Mouse (Mus musculus) forebrain, embryonic 13.5 days (tissue): ENCODE data around the gene Hsd17b2. TPM values are rescaled to one million over a fixed set of nuclear protein-coding genes. Genes with fewer than 3 reads are reported as not detected.

Source experiments
- ATAC-seq: fragments of 200-750 bp; cut with Nextera tagmentation; 2 replicates; pipeline ENCODE4 v1.8.0; 2017
- H3K27ac ChIP-seq: fragments of 300-500 bp; sonication (generic); 2 replicates; pipeline ENCODE4 v1.5.1; 2015; ENCODE audit warnings: inconsistent platforms, mild to moderate bottlenecking, moderate library complexity
- H3K27me3 ChIP-seq: fragments of 300-500 bp; sonication (generic); 2 replicates; pipeline ENCODE4 v1.6.1; 2015; ENCODE audit warnings: mild to moderate bottlenecking, inconsistent platforms
- H3K36me3 ChIP-seq: fragments of 300-500 bp; sonication (generic); 2 replicates; pipeline ENCODE4 v1.6.1; 2015; ENCODE audit warnings: mild to moderate bottlenecking, inconsistent platforms; ENCODE audit not compliant: poor library complexity, severe bottlenecking
- H3K4me1 ChIP-seq: fragments of 300-500 bp; sonication (generic); 2 replicates; pipeline ENCODE4 v1.6.1; 2015; ENCODE audit warnings: inconsistent platforms
- H3K4me2 ChIP-seq: fragments of 300-500 bp; sonication (generic); 2 replicates; pipeline ENCODE4 v1.6.1; 2015; ENCODE audit warnings: inconsistent platforms, mild to moderate bottlenecking, moderate library complexity
- H3K4me3 ChIP-seq: fragments of 300-500 bp; sonication (generic); 2 replicates; pipeline ENCODE4 v1.5.1; 2015; ENCODE audit warnings: mild to moderate bottlenecking, inconsistent platforms
- H3K9ac ChIP-seq: fragments of 300-500 bp; sonication (generic); 2 replicates; pipeline ENCODE4 v1.6.1; 2015; ENCODE audit warnings: mild to moderate bottlenecking, inconsistent platforms
- H3K9me3 ChIP-seq: fragments of 300-500 bp; sonication (generic); replicated peaks from 2 replicates; pipeline ENCODE4 v1.6.1; 2016; ENCODE audit warnings: inconsistent platforms
- WGBS: fragments of 180-500 bp; shearing (Covaris S2); methylation state at CpG from one replicate; pipeline ENCODE4 v1.1.7; 2015; 5-methylcytosine and 5-hydroxymethylcytosine counted together
- polyA plus RNA-seq: library from polyadenylated mRNA; unstranded; fragments of >200 nt; fragmentation: Nextera tagmentation; extraction: Ambion mirVana; gene quantifications from 2 replicates; pipeline ENCODE4 v1.2.1, GENCODE M21; 2015

Hsd17b2 gene
- polyA plus RNA-seq, 1 experiment from 2014 or later: 0.13 TPM

DNA sequence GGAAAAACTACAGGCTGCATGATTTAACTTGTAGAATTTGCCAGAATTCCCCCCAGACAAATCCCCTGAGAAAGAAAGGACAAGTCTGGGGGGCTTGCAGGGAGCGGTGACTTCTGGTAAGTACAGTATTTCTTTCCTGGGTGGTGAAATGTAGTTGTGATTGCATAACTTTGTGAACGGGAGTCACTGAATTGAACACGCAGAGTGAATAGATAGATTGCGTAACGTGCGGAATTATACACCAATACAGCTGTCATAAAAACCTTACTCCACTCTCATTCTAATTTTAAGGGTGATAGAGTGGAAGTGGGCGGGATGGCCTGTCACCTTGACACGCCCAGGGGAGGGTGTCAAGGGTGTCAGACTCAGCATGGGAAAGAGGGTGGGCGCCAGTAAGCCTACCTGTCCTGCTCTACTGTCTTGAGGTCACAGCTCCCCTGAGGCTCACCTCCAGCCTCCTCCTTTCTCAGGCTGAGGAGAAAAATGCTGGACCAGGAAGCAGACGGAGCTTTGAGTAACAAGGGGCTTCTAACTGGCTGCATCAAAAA is 17.7 kb upstream of the Hsd17b2 start:
- no peak for ATAC-seq
- 86% methylated on average over 10 of the region's 10 CpGs for WGBS

DNA sequence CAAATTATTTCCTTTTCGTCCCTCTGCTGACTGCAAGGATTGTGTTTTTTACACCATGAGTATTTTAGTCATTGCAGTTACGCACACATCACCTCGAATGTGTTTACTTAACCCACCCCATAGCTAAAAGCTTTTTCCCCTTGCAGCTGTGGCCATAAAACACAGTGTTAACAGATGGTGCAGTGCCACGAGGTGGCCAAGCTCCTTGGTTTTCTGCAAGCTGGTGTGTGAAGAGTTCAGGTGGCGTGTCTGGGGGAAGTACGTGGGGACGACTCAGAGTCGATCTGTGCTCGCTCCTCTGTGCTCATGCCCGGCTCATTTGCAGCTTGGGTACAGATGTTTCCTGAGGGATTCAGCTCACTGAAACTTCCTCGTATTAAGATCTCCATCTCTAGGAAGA is 17.2 kb upstream of the Hsd17b2 start:
- 76% methylated on average over 11 of the region's 11 CpGs for WGBS

More for the DNA sequence above, 17.7 kb upstream of the Hsd17b2 start:
- Histone ChIP-seq H3K27ac (no peak overlapping the region), H3K36me3 (no peaks in the 10 kb centered on the region), H3K4me2 (no peak overlapping the region), H3K9ac (no peak overlapping the region), H3K4me1 (no peaks in the 10 kb centered on the region), H3K27me3 (no peaks in the 10 kb centered on the region), H3K4me3 (no peak overlapping the region), H3K9me3 (no peaks in the 10 kb centered on the region)

DNA sequence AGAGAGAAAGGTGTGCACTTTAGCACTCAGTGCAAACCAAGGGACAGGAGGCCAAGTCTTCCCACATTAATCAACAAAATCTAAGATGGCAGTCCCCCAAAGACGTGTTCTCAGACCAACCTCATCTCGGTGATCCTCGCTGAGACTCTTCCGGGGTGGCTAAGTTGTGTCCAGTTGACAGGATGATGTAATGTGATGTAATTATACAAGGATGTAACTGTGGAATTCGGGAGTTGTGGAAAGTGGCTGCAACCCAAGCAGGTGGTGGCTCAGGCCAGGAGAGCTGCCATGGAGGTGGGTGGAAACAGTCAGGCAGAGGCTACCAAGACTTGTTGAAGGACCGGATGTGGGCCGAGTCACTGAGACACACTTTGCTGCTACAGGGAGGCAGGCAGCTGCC is 13.8 kb upstream of the Hsd17b2 start:
- Histone ChIP-seq H3K9ac (no peak overlapping the region), H3K4me3 (no peak overlapping the region), H3K27me3 (no peaks in the 10 kb centered on the region), H3K9me3 (no peaks in the 10 kb centered on the region), H3K4me1 (no peaks in the 10 kb centered on the region), H3K4me2 (no peak overlapping the region), H3K36me3 (no peaks in the 10 kb centered on the region), H3K27ac (no peak overlapping the region)
- no peak for ATAC-seq
- WGBS: 88% methylated on average over 7 of the region's 7 CpGs

More for the DNA sequence above, 17.2 kb upstream of the Hsd17b2 start:
- no peak for ATAC-seq
- H3K9me3 ChIP-seq: no peaks in the 10 kb centered on the region
- H3K36me3 ChIP-seq: no peaks in the 10 kb centered on the region
- H3K27ac ChIP-seq: no peak overlapping the region
- H3K27me3 ChIP-seq: no peaks in the 10 kb centered on the region
- H3K4me2 ChIP-seq: no peak overlapping the region
- H3K9ac ChIP-seq: no peak overlapping the region
- H3K4me3 ChIP-seq: no peak overlapping the region
- no peaks in the 10 kb centered on the region for H3K4me1 ChIP-seq

DNA sequence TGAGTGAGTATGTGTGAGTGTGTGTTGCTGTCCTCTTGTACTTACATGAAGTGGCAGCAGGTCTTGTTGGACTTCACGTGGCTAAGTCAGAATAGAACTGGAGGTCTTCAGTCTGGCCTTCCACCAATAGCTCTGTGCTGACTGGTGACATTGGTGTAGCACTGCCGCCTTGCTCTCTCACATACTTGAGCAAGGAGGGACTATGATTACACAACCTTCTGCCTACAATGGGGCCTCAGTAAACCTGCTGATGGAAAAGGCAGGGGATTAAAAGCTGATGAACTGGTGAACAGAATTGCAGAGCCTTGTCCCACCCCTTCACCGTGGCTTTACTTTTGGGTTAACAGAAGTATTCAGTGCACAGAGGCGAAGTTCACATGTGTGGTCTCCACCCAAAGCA is 9.6 kb upstream of the Hsd17b2 start:
- Histone ChIP-seq H3K4me2 (no peak overlapping the region), H3K27ac (no peak overlapping the region), H3K9me3 (no peaks in the 10 kb centered on the region), H3K4me1 (no peaks in the 10 kb centered on the region), H3K27me3 (no peaks in the 10 kb centered on the region), H3K9ac (no peak overlapping the region), H3K36me3 (no peaks in the 10 kb centered on the region), H3K4me3 (no peak overlapping the region)
- 89% methylated on average over 4 of the region's 4 CpGs for WGBS
- ATAC-seq: no peak

DNA sequence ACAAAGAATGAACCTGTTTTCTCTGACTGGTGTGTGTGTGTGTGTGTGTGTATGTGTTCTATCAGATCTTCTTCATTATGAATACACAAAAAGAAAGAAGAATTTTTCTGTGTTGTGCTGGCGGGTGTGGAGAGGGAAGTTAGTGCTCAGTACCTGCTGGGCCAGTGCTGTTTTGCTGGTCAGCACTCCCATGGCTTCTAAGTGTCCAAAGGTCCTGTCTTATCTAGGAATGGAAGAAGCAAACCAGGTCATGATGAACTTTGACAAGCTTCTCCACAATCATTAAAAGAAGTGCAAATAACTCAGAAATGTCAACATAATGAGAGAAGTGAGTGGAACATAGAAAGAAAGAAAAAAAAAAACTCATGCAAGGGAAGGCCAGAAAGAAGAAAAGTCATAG is 6.1 kb upstream of the Hsd17b2 start:
- H3K36me3 ChIP-seq: no peaks in the 10 kb centered on the region
- no peaks in the 10 kb centered on the region for H3K9me3 ChIP-seq
- H3K27me3 ChIP-seq: no peaks in the 10 kb centered on the region
- no peak overlapping the region for H3K4me3 ChIP-seq
- H3K4me1 ChIP-seq: no peaks in the 10 kb centered on the region
- no peak overlapping the region for H3K9ac ChIP-seq
- H3K27ac ChIP-seq: no peak overlapping the region
- ATAC-seq: no peak
- 92% methylated on average over 1 of the region's 1 CpGs for WGBS
- no peak overlapping the region for H3K4me2 ChIP-seq

DNA sequence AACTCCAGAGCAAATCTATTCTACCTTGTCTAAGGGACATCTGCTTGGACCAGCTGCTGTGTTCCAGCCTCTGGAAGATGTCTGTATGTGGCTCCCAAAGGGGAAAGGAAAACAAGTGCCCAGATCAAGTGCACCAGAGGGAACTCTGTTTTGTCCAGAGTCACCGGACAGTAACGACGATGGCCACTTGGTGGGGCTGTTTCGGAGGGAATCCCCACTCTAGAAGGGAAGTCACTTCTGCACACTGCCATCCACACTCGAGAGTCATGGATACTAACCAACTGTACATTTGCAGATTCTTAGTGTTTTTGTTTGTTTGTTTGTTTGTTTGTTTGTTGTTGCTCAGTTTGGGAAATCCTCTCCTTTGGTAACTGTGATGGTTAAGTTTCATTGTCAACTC is 4.5 kb upstream of the Hsd17b2 start:
- no peak for ATAC-seq
- Histone ChIP-seq H3K4me2 (no peak overlapping the region), H3K9ac (no peak overlapping the region), H3K27me3 (no peaks in the 10 kb centered on the region), H3K36me3 (no peaks in the 10 kb centered on the region), H3K4me1 (peaks cover 6% of the 10 kb centered on the region), H3K4me3 (no peak overlapping the region), H3K27ac (no peak overlapping the region), H3K9me3 (no peaks in the 10 kb centered on the region)
- WGBS: 43% methylated on average over 5 of the region's 5 CpGs

- ATAC-seq: no peak
- H3K27me3 ChIP-seq: no peaks in the 10 kb centered on the region
- no peaks in the 10 kb centered on the region for H3K36me3 ChIP-seq
- H3K27ac ChIP-seq: no peak overlapping the region
- H3K9ac ChIP-seq: no peak overlapping the region
- no peaks in the 10 kb centered on the region for H3K9me3 ChIP-seq
- H3K4me1 ChIP-seq: peaks cover 19% of the 10 kb centered on the region
- no peak overlapping the region for H3K4me3 ChIP-seq
- WGBS: 9% methylated on average over 8 of the region's 8 CpGs
- no peak overlapping the region for H3K4me2 ChIP-seq
Observed at GRCm38 (mm10) chr8:117700699-117701098, 1.0 kb upstream of the Hsd17b2 start.

DNA sequence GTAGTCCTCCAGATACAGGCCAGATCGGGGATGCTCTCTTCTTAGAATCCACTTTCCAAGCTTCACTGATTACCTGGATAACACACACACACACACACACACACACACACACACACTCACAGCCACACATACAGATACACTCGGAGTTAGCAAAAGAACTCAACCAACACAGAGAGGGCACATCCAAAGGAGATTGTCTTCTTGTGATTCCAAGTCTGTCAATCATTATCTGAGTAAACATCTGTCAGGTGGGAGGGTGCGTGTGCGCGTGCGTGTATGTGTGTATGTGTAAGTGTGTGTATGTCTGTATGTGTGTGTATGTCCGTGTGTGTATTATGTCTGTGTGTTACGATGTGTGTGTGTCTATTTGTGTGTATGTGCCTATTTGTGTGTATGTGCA is 458 bp upstream of the Hsd17b2 start:
- H3K36me3 ChIP-seq: no peaks in the 10 kb centered on the region
- H3K27me3 ChIP-seq: no peaks in the 10 kb centered on the region
- H3K4me2 ChIP-seq: no peak overlapping the region
- no peak for ATAC-seq
- H3K9me3 ChIP-seq: no peaks in the 10 kb centered on the region
- no peak overlapping the region for H3K4me3 ChIP-seq
- 90% methylated on average over 8 of the region's 8 CpGs for WGBS
- no peak overlapping the region for H3K27ac ChIP-seq
- H3K4me1 ChIP-seq: peaks cover 19% of the 10 kb centered on the region
- H3K9ac ChIP-seq: no peak overlapping the region

DNA sequence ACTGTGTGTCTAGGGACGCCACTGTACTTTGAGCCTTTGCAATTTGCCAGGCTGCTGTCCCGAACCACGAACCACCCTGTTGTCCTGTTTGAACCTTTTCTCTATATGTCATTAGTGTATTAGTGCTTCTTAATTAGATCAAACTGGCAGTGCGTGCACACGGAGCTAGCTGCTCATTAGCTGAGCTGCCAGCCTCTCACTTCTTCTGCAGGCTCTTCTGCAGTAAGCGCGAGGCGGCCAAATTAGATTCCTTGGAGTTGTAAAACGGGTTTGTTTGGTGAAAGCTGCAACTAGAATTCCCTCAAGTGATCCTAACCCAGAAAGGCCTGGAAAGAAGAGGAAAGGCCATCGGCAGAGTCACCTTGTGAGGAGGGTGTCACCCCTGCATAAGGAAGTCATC is 997 bp downstream of the Hsd17b2 start:
- Histone ChIP-seq H3K4me3 (no peak overlapping the region), H3K27ac (no peak overlapping the region), H3K9me3 (no peaks in the 10 kb centered on the region), H3K27me3 (no peaks in the 10 kb centered on the region), H3K4me2 (no peak overlapping the region), H3K36me3 (no peaks in the 10 kb centered on the region), H3K4me1 (peaks cover 19% of the 10 kb centered on the region), H3K9ac (no peak overlapping the region)
- WGBS: 18% methylated on average over 10 of the region's 10 CpGs
- peak; percentile 43; the same call in 1 of the 2 replicates for ATAC-seq

DNA sequence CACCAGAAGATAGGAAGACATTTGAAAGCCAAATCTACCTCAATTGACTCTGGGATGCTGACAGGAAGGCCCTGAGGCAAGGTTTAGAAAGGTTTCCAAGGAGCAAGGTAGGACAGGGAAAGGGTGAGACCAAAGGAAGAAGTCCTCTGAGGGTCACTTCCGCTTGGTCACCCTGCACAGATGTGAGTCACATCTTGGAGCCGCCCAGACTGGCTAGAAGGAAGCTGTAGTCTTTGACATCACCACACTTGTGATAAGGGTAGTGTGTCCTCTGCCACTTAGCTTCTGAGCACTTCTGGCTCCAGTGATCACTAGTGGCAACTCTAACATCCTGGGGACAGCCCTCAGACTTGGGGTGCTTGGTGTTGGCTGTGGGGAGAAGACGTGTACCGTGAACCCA is 4.4 kb downstream of the Hsd17b2 start:
- H3K27me3 ChIP-seq: no peaks in the 10 kb centered on the region
- H3K36me3 ChIP-seq: no peaks in the 10 kb centered on the region
- H3K9ac ChIP-seq: no peak overlapping the region
- H3K4me2 ChIP-seq: no peak overlapping the region
- peaks cover 19% of the 10 kb centered on the region for H3K4me1 ChIP-seq
- WGBS: 94% methylated on average over 4 of the region's 4 CpGs
- H3K9me3 ChIP-seq: no peaks in the 10 kb centered on the region
- H3K27ac ChIP-seq: no peak overlapping the region
- ATAC-seq: no peak
- H3K4me3 ChIP-seq: no peak overlapping the region

GRCm38 (mm10) chr8:117712226-117712625 is 10.5 kb downstream of the Hsd17b2 start:
- Histone ChIP-seq H3K27me3 (no peaks in the 10 kb centered on the region), H3K9ac (no peak overlapping the region), H3K9me3 (0 out of 2 replicates have a peak, but pooled peaks cover 3% of the 10 kb centered on the region), H3K27ac (no peak overlapping the region), H3K36me3 (no peaks in the 10 kb centered on the region), H3K4me3 (no peak overlapping the region), H3K4me1 (peaks cover 5% of the 10 kb centered on the region; the same call in 1 of the 2 replicates), H3K4me2 (no peak overlapping the region)
- ATAC-seq: no peak
- 30% methylated on average over 5 of the region's 5 CpGs for WGBS

DNA sequence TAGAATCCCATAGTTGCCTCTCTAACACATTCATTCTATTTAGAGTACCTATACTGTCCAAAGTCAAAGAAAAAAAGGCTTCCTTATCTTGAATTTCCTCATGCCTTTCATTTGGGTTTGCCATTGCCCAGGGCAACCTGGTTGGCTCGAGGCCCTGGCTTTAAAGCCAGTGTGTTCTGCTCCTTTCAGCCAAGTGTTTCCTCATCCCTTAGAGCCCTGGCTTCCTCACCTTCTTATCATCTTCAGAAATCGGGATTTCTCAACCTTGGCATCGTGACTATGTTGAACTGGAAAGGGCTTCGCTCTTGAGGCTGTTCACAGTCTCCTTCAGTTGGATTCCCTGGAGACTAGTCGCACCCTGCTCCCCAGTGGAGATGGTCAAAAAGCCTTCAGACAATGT is 12.9 kb downstream of the Hsd17b2 start:
- Histone ChIP-seq H3K9me3 (0 out of 2 replicates have a peak, but pooled peaks cover 3% of the 10 kb centered on the region), H3K27me3 (no peaks in the 10 kb centered on the region), H3K9ac (no peak overlapping the region), H3K36me3 (no peaks in the 10 kb centered on the region), H3K4me3 (no peak overlapping the region), H3K4me2 (no peak overlapping the region), H3K27ac (no peak overlapping the region), H3K4me1 (peaks cover 5% of the 10 kb centered on the region; the same call in 1 of the 2 replicates)
- 87% methylated on average over 5 of the region's 5 CpGs for WGBS
- ATAC-seq: no peak

DNA sequence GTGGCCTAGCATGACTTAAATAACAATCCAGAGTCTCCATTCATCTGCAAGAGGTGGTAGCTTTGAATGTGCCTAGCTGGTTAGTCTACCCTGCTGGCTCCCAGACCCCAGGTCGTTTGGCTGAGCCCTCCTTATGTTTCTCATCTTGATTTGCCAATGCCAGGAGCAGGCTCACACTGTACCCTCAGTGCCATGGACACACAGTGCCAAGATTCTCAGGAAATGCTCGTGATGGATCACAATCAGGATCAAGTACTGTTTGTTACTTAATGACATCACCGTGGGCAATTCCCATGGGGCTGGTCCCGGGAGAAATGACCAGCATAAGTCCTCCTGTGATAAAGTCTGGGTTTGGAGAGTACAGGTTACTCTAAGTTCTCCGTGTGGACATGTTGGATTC is 14.2 kb downstream of the Hsd17b2 start:
- H3K27me3 ChIP-seq: no peaks in the 10 kb centered on the region
- 0 out of 2 replicates have a peak, but pooled peaks cover 3% of the 10 kb centered on the region for H3K9me3 ChIP-seq
- no peak for ATAC-seq
- no peak overlapping the region for H3K4me3 ChIP-seq
- H3K9ac ChIP-seq: no peak overlapping the region
- no peaks in the 10 kb centered on the region for H3K36me3 ChIP-seq
- H3K27ac ChIP-seq: no peak overlapping the region
- H3K4me2 ChIP-seq: no peak overlapping the region
- WGBS: 81% methylated on average over 5 of the region's 5 CpGs
- peaks cover 5% of the 10 kb centered on the region; the same call in 1 of the 2 replicates for H3K4me1 ChIP-seq
